Mouse (Mus musculus) layer of hippocampus, adult 9-10 months (tissue): ENCODE data around the gene Gucy2d.

Experiments used
- DNase-seq: peaks from one replicate; pipeline ENCODE4 v3.0.0; 2022; ENCODE audit warnings: low spot score

Gucy2d gene

DNA sequence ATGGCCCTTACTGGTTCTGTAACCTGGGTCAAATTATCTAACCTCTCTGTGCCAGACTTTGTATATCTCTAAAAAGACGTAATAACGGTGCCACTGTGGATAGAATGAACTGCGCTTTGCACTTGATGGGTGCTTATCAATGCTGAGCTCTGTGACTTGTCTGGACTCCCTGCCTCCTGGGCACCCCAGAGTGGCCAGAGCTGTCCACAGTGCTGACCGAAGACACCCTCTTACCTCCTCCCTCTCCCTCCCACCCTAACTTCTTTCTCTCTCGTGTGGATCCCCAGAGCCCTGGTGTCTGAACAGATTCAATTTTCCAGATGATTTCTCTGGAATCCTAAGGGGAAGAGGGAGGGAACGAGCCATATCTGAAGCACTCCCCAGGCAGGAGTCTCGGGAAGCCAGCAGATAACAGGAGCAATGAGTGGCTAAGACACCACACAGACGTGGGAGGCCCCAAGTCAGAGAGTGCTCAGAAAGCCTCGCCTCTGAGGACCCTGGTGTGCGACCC, at the start of gene Gucy2d:
Gucy2d (plus strand) TSS at position 461 of the 511 bp plus-strand sequence.
- no peak for DNase-seq

DNA sequence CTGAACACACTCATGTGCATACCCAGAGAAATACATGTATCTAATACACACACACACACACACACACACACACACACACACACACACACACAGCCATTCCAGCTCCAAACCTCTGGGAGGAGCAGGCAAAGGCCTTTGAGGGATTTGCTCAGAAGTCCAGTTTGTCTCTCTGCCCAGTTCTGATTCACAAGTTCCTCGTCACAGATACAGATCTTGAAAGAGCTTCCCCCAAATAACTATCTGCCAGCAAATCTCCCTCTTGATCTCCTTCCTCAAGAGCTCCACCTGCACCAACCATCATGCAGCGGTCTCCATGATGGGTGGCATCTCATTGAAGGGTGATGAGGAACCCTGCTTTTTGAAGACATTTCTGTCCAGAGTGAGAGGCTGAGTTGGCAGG, 49.7 kb upstream of the Gucy2d start:
- no peak for DNase-seq

GRCm38 (mm10) chr7:98391351-98391936, 48.8 kb upstream of the Gucy2d start:
- DNase-seq: no peak

- DNase-seq: no peak
Observed at GRCm38 (mm10) chr7:98392466-98393201, 47.6 kb upstream of the Gucy2d start.

DNA sequence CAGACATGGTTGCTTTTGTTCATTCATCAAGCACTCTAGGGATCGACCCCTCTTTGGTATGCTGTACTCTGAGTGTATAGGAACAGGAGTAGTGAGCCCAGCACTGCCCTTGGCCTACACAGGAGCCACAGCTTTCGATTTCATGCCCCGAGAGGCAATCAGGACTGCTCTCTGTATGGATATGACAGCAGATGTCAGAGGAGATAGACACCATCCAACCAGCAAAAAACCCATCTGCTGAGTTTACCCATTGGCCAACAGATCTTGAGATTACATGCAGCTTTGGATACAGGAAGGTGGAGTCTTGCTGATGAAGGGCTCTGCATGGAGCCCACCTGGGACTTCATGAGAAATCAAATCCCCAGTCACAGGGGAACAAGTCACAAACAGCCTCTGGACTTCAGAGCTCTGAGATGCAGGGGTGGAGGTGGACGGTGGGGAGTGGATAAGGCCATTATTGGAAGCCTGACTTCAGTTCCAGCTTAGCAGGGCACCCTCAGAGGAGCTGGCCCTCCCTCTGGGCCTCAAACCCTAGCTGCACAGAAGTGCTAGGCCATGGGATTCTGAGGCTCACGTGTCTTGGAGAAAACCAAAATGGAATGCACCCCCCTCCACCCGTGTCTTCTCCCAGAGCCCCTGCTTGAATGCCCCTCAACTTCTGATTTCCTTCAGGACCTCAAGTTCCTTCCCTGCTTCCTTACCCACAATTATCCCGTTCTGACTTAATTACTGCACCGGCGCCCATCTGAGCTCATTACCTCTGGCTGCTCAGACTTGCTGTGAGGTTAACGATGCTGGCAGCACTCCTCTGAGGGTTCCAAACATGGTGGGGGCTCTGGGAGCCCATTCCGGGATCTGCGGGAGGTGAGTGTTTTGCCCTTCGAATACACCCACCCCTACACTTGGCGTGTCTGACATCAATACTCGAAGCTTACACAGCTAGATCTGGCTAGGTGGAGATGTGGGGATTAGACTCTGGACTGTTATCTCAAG, 37.3 kb upstream of the Gucy2d start:
- DNase-seq: no peak

DNA sequence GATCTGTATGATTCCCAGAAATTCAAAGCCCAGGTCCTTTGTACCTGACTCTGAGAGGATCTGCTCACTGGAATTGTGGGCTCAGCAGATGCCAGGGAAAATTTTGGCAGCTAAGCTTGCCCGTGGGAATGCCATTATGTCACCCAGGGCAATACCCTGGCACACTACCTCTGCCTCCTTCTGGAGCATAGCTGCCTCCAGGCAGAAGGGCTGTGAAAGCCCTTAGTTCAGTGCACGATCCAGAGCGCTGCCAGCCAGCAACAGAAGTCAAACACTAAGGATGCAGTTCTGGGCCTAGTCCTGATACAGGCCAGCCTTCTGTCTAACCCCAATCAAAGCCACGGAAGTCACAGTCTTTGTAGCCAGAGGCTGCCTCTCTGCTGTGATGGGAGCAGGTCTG, 36.2 kb upstream of the Gucy2d start:
- DNase-seq: no peak

GRCm38 (mm10) chr7:98407615-98408014, 32.6 kb upstream of the Gucy2d start:
- no peak for DNase-seq

DNA sequence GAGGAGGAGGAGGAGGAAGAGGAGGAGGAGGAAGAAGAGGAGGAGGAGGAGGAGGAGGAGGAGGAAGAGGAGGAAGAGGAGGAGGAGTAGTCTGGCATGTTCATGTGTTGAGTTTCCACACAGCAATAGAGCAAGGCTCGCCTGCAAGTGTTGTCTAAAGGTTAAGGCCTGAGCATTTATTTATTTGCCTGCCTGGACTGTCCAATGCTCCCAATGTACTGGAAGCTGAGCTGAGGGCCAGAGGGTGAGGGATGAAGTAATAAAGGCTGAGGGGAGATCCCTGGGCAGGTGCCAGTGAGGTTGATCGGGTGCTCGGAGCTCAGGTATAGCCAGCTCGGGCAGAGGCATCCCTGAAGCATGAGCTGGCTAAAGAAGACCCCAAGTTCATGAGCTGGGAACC, 27.1 kb upstream of the Gucy2d start:
- DNase-seq: no peak

GRCm38 (mm10) chr7:98415550-98415949, 24.7 kb upstream of the Gucy2d start:
- DNase-seq: no peak

GRCm38 (mm10) chr7:98416020-98416419, 24.2 kb upstream of the Gucy2d start:
- DNase-seq: no peak

DNA sequence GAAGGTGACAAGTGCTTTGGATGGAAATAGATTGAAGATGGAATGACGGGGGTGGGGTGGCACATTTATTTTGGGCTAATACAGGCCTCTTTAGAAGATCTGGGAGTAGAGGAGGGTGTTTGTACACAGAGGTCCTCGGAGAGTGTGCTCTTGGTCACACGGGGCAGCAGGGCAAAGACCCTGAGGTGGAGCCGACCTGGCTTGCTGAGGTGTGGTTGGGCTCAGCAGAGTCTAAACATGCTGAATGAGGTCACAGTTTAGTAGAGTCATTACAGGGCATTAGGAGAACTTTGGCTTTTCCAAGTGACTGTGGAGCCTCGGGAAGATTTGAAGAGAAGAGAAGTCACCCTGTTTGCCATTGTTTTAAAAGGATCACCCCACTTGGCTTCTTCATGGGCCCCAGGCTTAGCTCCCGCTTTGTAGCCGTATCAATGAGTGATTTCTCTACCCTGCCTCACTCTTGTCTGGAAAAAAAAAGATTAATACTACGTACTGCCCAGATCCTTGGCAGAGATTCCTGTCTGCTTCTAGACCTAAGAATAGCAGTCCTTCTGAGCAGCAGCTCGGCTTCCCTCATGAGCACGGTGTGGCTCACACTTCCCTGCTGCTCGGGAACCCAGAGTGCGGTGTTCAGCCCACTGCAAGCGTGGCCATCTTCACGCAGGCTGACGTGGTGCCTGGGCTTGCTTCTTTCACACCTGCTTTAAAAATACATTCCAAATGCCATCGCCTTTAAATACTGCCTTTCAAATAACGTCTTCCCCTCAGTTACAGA, 22.0 kb upstream of the Gucy2d start:
- DNase-seq: no peak

DNA sequence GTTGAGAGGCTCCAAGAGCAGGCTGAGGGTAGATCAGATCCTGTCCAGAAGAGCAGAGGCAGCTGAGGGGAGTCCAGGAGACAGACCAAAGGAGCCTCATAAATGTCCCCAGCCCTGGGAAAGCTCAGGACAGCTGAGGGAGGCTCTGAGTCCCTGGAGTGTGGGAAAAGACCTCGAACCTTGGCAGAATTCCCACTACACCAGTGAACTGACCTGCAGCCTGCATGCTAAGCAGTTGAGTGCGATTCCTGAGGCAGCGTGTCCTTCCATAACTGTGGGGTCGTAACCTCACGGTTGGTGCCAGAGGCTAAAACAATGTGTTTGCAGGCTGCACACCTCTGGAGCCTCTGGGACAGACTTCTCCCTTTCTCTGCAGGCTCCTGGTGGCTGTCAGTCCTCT, 20.9 kb upstream of the Gucy2d start:
- DNase-seq: no peak

DNA sequence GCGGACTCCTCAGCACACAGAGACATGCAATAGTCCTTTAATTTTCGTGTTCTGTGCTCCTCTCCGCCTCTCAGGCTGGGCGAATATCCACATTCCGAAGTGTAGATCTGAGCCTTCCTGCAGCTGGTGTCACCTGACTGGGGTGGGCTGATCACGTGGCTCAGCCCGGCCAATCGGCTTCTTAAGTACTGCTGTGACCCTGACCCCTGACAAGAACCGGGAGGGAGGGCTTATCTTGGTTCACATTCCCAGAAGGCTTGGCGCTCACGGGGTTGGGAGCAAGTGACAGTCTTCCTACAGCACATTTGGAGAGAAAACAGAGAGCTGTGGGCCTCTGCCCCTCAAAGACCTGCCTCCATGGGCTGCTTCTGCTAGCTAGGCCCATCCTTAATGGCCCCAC, 16.7 kb upstream of the Gucy2d start:
- no peak for DNase-seq

- no peak for DNase-seq
Observed at GRCm38 (mm10) chr7:98424396-98424795, 15.8 kb upstream of the Gucy2d start.

DNA sequence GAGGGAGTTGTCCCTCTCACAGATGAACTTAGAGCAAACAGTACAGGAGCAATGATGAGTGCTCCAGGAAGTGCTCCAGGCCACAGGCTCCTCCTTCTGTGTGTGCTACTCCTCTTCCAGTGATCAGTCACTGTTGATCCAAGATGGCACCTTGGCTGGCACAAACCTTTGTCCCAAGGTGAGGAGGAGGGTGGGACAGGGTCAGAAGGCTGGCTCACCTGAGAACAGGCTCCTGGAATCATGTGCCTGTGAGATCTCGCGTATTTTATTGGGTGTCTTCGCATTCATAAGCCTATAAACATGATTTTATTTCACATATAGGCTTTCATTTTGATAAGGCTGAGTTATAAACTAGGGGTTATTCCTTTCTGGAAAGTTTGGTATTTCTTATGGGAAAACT, 14.7 kb upstream of the Gucy2d start:
- DNase-seq: no peak

DNA sequence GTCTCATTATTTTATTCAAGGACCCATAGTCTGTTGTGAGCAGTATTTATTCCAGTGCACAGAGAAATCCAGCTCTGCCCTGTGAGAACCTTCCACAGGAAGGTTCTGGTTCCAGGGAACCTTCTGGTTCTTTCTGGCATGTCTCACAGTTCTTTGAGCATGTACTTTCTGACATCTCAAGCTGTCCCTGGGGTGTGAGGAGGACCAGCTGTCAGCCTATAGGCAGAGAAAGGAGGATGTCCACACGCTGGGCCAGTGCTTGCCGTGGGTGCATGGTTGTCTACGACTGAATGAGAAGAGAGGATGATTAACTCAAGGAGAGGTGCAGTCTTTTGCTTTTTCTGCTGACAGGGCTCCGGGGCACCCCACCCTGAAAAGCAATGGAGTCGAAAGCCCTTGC, 13.6 kb upstream of the Gucy2d start:
- DNase-seq: no peak

DNA sequence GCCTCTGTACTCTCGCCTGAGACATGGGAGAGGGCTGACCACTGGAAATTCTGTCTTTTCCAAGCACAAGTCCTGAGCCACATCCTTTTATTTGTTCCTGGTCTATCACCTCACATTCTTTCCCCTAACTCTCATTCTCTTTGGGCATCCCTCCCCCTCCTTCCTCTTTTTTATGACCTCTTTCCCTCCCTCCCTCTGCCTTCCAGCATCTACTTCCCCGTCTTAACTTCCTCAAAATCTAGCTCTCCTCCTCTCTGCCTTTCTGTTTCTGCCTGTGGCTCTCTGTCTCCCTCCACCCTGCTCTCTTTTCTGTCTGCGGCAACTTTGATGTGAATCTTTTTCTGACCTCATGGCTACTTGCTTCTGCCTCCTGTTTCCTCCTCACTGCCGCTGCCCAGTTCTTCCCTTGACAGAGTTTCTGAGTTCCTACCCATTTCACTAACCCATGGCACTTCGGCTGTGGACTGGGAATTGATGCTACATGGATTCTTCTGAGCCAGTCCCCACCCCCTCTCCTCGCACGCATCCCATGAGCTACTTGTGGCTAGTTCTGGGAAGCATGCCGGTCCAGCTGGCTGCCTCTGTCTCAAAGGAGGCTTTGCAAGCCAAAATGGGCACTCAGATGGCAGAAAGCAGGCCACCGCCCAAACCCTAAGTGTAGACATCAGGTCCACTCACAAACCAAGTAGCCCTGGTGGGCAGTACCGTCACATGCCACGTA, 12.9 kb upstream of the Gucy2d start:
- DNase-seq: no peak

DNA sequence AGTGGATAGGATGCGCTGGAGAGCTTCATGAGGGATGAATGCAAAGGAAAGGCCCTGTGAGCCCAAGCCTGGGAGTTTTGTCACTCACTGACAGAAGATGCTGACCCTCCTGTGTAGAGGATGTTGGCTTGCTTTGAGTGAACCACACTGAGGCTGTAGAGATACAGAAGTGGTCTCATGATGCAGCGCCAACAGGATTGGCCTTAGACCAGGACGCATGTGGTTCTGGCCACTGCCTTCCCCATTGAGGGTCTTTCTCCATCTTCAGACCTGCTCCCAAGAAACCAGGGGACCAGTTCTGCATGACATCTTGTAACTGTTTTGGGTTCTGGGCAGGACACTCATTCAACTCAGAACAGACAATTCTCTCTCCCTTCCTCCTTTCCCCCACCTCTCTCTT, 10.6 kb upstream of the Gucy2d start:
- DNase-seq: no peak

DNA sequence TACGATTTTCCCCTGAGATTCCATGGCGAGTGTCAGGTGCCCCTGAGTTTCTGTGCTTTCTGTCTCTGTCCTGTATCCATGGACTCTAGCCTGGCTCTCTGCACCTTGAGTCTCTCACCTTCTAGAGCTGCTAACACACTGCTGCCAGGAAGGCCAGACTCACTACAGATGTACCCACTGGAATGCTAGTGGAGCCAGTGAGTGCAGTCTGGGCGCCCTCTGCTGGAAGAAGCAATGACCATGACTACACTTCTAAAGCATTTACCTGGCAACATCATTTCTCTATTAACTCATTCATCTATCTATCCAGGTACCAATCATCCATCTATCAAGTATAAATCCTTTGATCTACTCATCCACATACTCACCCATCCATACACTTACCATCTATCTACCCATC, 9.4 kb upstream of the Gucy2d start:
- peak; percentile 46 for DNase-seq

DNA sequence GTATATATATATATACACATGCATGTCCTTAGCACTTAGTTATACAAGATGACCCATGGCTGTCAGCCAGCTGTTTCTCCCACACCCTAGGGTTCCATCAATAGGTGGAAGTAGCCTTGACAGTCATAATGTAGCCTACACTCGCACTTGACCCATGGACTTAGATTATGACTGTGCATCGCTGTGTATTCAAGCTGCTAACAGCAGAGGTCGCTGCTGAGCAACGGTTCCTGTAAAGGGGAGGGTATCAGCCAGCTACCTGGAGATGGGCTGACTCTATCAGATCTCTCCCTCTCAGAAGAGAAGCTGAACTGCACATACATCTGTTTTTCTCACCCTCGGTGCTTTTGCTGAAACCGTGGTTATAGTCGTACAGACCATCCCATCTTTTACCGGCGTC, 2.6 kb upstream of the Gucy2d start:
- no peak for DNase-seq

GRCm38 (mm10) chr7:98446873-98447272, 6.7 kb downstream of the Gucy2d start:
- no peak for DNase-seq
